Mouse (Mus musculus): ENCODE measurements around the gene Krtap2-4.

DNA sequence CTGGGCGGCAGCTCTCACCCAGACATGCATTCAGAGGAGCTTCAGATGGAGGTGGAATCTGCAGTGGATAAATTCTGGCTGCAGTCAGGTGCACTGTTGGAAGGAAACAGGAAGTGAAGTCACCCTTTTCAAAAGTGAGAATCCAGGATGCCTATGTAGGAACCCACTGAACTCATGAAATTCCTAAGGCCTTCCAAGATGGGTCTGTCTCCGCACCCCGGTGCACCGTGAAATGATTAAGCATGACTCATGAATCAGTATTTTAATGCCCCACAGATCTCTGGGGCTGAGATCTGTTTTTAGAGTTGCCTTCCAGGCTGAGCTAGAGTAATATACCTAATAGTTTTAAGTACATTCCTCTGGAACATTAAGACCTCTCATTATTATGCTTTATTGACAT, 44.6 kb upstream of the Krtap2-4 start:
- TF ChIP-seq CTCF (IDR thresholded peaks at IDR 0.05; ENCODE audit: borderline replicate concordance, control insufficient read depth, extremely low read depth, insufficient read depth, low read length, poor library complexity) (no peak), POLR2A (IDR thresholded peaks at IDR 0.05; ENCODE audit: control insufficient read depth, extremely low read depth, insufficient read depth, low read length, poor library complexity) (no peak)
